Mouse (Mus musculus) cerebellum, postnatal 10 days (tissue): Measurements from ENCODE around the gene Ero1l.

Experiments
- DNase-seq, 2 experiments: peaks; one replicate each; pipeline ENCODE4 v3.0.0; 2021; ENCODE audit warnings: mixed read lengths in 2 of 2

Ero1l gene

DNA sequence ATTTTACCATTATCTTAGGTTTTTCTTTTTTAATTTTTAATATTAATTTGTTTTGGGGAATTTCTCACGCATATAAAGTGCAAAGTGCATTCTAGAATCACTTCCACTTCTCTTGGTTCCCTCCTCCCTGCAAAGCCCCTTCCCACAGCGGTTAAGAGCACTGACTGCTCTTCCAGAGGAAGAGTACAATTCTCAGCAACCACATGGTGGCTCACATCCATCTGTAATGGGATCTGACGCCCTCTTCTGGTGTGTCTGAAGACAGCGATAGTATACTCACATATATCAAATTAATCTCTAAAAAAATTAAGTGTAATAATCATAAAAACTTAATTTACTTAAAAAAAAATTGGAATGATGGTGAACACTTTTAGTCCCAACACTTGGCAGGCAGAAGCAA is 14.2 kb downstream of the Ero1l start:
- DNase-seq: no peak

- DNase-seq: no peak
Measured at GRCm38 (mm10) chr14:45303939-45304338, 14.6 kb downstream of the Ero1l start.

DNA sequence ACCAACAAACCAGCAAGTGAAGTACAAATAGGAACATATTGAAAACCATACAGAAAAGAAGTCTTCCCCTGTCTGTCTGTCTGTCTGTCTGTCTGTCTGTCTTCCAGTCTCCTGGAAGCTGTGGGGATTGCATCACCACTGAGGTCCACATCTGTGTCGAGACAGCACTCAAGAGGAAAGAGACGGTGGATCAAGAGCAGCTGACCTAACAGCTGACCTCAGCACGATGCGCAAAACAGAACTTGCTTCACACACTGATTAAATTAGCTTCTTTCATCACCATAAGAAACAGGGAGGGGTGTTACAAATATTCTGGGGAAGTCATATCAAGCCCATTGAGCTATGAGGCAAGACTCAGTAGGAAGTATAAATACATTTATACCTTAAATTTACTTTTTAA is 27.0 kb downstream of the Ero1l start:
- no peak for DNase-seq

GRCm38 (mm10) chr14:45282066-45282465 is 36.5 kb downstream of the Ero1l start:
- DNase-seq: no peak

GRCm38 (mm10) chr14:45275816-45276215 is 42.8 kb downstream of the Ero1l start:
- DNase-seq: no peak

DNA sequence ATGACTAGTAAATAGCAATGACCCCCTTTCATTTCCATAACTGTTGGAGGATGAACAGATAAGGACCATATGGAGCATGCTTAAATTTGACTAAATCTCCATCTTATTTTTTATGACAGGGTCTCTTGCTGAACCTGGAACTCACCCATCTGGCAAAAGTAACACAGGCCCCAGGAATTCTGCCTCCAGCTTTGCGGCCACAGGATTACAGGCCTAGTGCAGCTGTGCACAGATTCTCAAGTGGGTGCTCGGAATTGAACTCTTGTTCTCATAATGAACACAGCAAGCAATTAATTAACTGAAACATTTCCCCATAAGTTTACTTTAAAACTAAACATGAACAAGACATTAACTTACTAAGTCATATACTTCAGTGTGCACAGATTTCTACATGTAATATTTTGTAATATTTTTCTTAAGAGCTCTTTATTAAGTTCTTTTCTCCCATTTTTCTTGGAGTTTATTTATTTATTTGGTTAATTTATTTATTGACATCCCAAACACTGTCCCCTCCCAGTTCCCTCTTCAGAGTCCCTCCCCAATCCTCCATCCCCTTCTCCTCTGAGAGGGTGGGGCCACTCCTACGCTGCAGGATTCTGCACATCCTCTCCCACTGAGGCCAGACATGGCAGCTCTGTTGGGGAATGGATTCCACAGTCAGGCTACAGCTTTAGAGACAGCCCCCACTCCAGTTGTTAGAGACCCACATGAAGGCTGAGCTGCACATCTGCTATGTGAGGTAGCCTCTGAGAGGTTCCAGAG is 54.6 kb downstream of the Ero1l start:
- DNase-seq: no peak

DNA sequence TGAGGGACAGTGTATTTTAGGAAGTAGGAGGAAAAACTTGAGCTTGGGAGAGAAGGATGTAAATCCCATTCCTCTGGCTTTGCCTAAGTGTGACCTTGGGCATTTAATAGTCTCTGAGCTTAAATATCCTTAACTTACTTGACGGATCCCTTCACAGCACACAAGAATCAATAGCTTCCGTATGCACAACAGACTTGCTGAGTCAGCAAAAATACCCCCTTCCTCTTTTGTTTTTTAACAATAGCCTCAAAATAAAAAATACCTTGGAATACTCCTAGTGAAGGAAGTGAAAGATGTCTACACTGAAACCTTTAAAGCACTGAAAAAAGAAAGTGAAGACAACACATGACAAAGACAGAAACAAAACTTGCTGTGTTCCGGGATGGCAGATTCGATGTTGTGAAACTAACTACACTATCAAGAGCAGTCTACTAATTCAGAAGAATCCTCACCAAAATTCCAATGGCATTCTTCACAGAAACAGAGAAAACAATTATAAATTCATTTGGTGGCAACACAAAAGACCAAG is 67.0 kb downstream of the Ero1l start:
- no peak for DNase-seq

GRCm38 (mm10) chr14:45241613-45242012 is 77.0 kb downstream of the Ero1l start:
- DNase-seq: peak; percentile 13 to 23

- DNase-seq: no peak
Measured at GRCm38 (mm10) chr14:45239042-45239441, 79.5 kb downstream of the Ero1l start.
